Mouse (Mus musculus) olfactory bulb, adult 2 months (tissue): ENCODE results near the gene Polm. TPM values are rescaled to one million over a fixed set of nuclear protein-coding genes. Genes with fewer than 3 reads are reported as not detected.
A peak's percentile ranks its signal among the peaks of the same experiment; 100 is the strongest.

Experiments used
- H3K27ac ChIP-seq: fragments of 200-500 bp; 2 replicates; pipeline ENCODE4 v1.5.1; 2012; ENCODE audit warnings: low read depth, low read length; ENCODE audit not compliant: insufficient read depth
- H3K4me1 ChIP-seq: fragments of 200-500 bp; 2 replicates; pipeline ENCODE4 v1.6.1; 2012; ENCODE audit warnings: low read length; ENCODE audit not compliant: control insufficient read depth, insufficient read depth
- H3K4me3 ChIP-seq: fragments of 200-500 bp; 2 replicates; pipeline ENCODE4 v1.5.1; 2012; ENCODE audit warnings: mild to moderate bottlenecking, low read depth, low read length, moderate library complexity; ENCODE audit not compliant: insufficient read depth
- CTCF ChIP-seq: fragments of 200-500 bp; IDR thresholded peaks from 2 replicates; pipeline ENCODE4 v1.5.1; 2012; ENCODE audit warnings: low read depth, mild to moderate bottlenecking, low read length, moderate library complexity; ENCODE audit not compliant: insufficient read depth
- POLR2A ChIP-seq: fragments of 200-500 bp; IDR thresholded peaks from 2 replicates; pipeline ENCODE4 v1.6.1; 2012; ENCODE audit warnings: mild to moderate bottlenecking, low read depth, low read length, moderate library complexity; ENCODE audit not compliant: insufficient read depth
- WGBS: fragments of 180-500 bp; shearing (Covaris S2); methylation state at CpG from one replicate; pipeline ENCODE4 v1.1.7; 2018; 5-methylcytosine and 5-hydroxymethylcytosine counted together
- polyA plus RNA-seq: library from polyadenylated mRNA; stranded (reverse); fragments of >200 nt; gene quantifications from 2 replicates; pipeline ENCODE4 v1.2.4, GENCODE M21; 2012; ENCODE audit warnings: low replicate concordance; ENCODE audit not compliant: missing spikeins, insufficient read depth, insufficient read length

Polm gene
- polyA plus RNA-seq, 1 experiment, result not detected

- Histone ChIP-seq H3K4me1 (peaks cover 21% of the 10 kb centered on the region), H3K4me3 (no peak overlapping the region), H3K27ac (peak overlapping the region; percentile 22)
- 39% methylated on average over 7 of the region's 7 CpGs for WGBS
- TF ChIP-seq CTCF, result no peak
- no peak for TF ChIP-seq POLR2A
Observed at GRCm38 (mm10) chr11:5846639-5847345, 9.0 kb upstream of the Polm start.

- WGBS, result 75% methylated on average over 3 of the region's 3 CpGs
- H3K4me3 ChIP-seq, result no peak overlapping the region
- TF ChIP-seq POLR2A (no peak), CTCF (no peak)
Observed at GRCm38 (mm10) chr11:5843131-5843530, 5.3 kb upstream of the Polm start.

GRCm38 (mm10) chr11:5841751-5842150, 3.9 kb upstream of the Polm start:
- no peak overlapping the region for H3K27ac ChIP-seq
- no peak overlapping the region for H3K4me3 ChIP-seq
- no peak for TF ChIP-seq POLR2A
- TF ChIP-seq CTCF, result no peak
- 93% methylated on average over 2 of the region's 2 CpGs for WGBS
- peaks cover 7% of the 10 kb centered on the region for H3K4me1 ChIP-seq

More at GRCm38 (mm10) chr11:5843131-5843530, 5.3 kb upstream of the Polm start:
- Histone ChIP-seq H3K4me1 (peaks cover 11% of the 10 kb centered on the region), H3K27ac (no peak overlapping the region)

GRCm38 (mm10) chr11:5840346-5840745, 2.5 kb upstream of the Polm start:
- Histone ChIP-seq H3K27ac (no peak overlapping the region), H3K4me1 (peaks cover 13% of the 10 kb centered on the region), H3K4me3 (no peak overlapping the region)
- TF ChIP-seq CTCF (no peak), POLR2A (no peak)
- WGBS, result 76% methylated on average over 7 of the region's 7 CpGs

GRCm38 (mm10) chr11:5836126-5836525, 1.7 kb downstream of the Polm start:
- H3K4me1 ChIP-seq, result peaks cover 27% of the 10 kb centered on the region
- WGBS, result 61% methylated on average over 1 of the region's 1 CpGs
- no peak overlapping the region for H3K4me3 ChIP-seq
- TF ChIP-seq CTCF (no peak), POLR2A (no peak)
- H3K27ac ChIP-seq, result no peak overlapping the region

- 53% methylated on average over 7 of the region's 7 CpGs for WGBS
- H3K27ac ChIP-seq, result no peak overlapping the region
- TF ChIP-seq POLR2A (no peak), CTCF (no peak)
- peaks cover 27% of the 10 kb centered on the region for H3K4me1 ChIP-seq
- H3K4me3 ChIP-seq, result no peak overlapping the region
Observed at GRCm38 (mm10) chr11:5835057-5835456, 2.8 kb downstream of the Polm start.

- Histone ChIP-seq H3K27ac (no peak overlapping the region), H3K4me1 (peaks cover 27% of the 10 kb centered on the region), H3K4me3 (no peak overlapping the region)
- TF ChIP-seq POLR2A, result no peak
- TF ChIP-seq CTCF, result no peak
- 93% methylated on average over 9 of the region's 9 CpGs for WGBS
Observed at GRCm38 (mm10) chr11:5834506-5834905, 3.3 kb downstream of the Polm start.

GRCm38 (mm10) chr11:5829327-5829726, 8.5 kb downstream of the Polm start:
- H3K4me3 ChIP-seq, result no peak overlapping the region
- no peak for TF ChIP-seq POLR2A
- TF ChIP-seq CTCF, result no peak
- H3K4me1 ChIP-seq, result peaks cover 5% of the 10 kb centered on the region; the same call in 1 of the 2 replicates
- 94% methylated on average over 12 of the region's 12 CpGs for WGBS
- H3K27ac ChIP-seq, result no peak overlapping the region

GRCm38 (mm10) chr11:5828509-5829191, 9.2 kb downstream of the Polm start:
- Histone ChIP-seq H3K27ac (no peak overlapping the region), H3K4me1 (0 out of 2 replicates have a peak, but pooled peaks cover 1% of the 10 kb centered on the region), H3K4me3 (no peak overlapping the region)
- 87% methylated on average over 11 of the region's 11 CpGs for WGBS
- TF ChIP-seq POLR2A (no peak), CTCF (no peak)

GRCm38 (mm10) chr11:5827931-5828330, 9.9 kb downstream of the Polm start:
- TF ChIP-seq CTCF (no peak), POLR2A (no peak)
- no peak overlapping the region for H3K27ac ChIP-seq
- 94% methylated on average over 5 of the region's 5 CpGs for WGBS
- H3K4me3 ChIP-seq, result no peak overlapping the region
- H3K4me1 ChIP-seq, result no peaks in the 10 kb centered on the region
